Mouse (Mus musculus) left cerebral cortex, adult 18-20 months (tissue): ENCODE data around the gene Tchhl1. TPM values are rescaled to one million over a fixed set of nuclear protein-coding genes. Genes with fewer than 3 reads are reported as not detected.
"Not testable (repeated sequence)": the region's sequence is repeated elsewhere in the genome, so short reads cannot be mapped to it uniquely, and the experiment has no call there.

Source experiments
- DNase-seq, 2 experiments: peaks; one replicate each; pipeline ENCODE4 v3.0.0; 2021 to 2022; ENCODE audit warnings: low spot score in 2 of 2, mixed read lengths in 1 of 2
- long read RNA-seq, 2 experiments: library from polyadenylated mRNA; stranded (forward); transcript quantifications; one replicate each; pipeline ENCODE4 v2.0.0; 2021
- total RNA-seq, 2 experiments: library from RNA; stranded (reverse); gene quantifications; 2 replicates each; pipeline ENCODE4 v1.2.3; 2021

The Tchhl1 gene
- total RNA-seq, result not detected
- long read RNA-seq, experiment 1, result 0 reads
- long read RNA-seq, experiment 2, result 0 reads

- no peak for DNase-seq
Measured at GRCm38 (mm10) chr3:93468561-93468960, at the start of gene Tchhl1. Gene Tchhl1, plus strand, starts transcription at chr3:93468754.

GRCm38 (mm10) chr3:93431673-93432072, 36.9 kb upstream of the Tchhl1 start:
- no peak for DNase-seq

GRCm38 (mm10) chr3:93442030-93442429, 26.5 kb upstream of the Tchhl1 start, which contains the start of gene Tchh:
Gene Tchh, plus strand, starts transcription at chr3:93442330.
- DNase-seq, result no peak

GRCm38 (mm10) chr3:93443501-93444101, 25.0 kb upstream of the Tchhl1 start:
- peak; percentile 8 to 44 for DNase-seq

GRCm38 (mm10) chr3:93444343-93445164, 24.0 kb upstream of the Tchhl1 start:
- DNase-seq, result peak; percentile 63 to 78

GRCm38 (mm10) chr3:93445165-93445705, 23.3 kb upstream of the Tchhl1 start:
- peak; percentile 6 to 37 for DNase-seq

- DNase-seq, result peak; percentile 3 to 7
Measured at GRCm38 (mm10) chr3:93446128-93446755, 22.3 kb upstream of the Tchhl1 start.

- DNase-seq, result peak in 1 of 2 experiments; percentile 2
Measured at GRCm38 (mm10) chr3:93446756-93447137, 21.8 kb upstream of the Tchhl1 start.

- peak; percentile 59 to 70 for DNase-seq
Measured at GRCm38 (mm10) chr3:93447138-93447841, 21.3 kb upstream of the Tchhl1 start.

- no peak for DNase-seq
Measured at GRCm38 (mm10) chr3:93466556-93466955, 2.0 kb upstream of the Tchhl1 start.

GRCm38 (mm10) chr3:93467130-93467529, 1.4 kb upstream of the Tchhl1 start:
- DNase-seq, result no peak

- no peak for DNase-seq
Measured at GRCm38 (mm10) chr3:93469629-93470028, 1.1 kb downstream of the Tchhl1 start.

GRCm38 (mm10) chr3:93480053-93480452, 11.5 kb downstream of the Tchhl1 start:
- DNase-seq, result no peak

- no peak for DNase-seq
Measured at GRCm38 (mm10) chr3:93481982-93482616, 13.5 kb downstream of the Tchhl1 start.

GRCm38 (mm10) chr3:93485611-93486010, 17.1 kb downstream of the Tchhl1 start:
- no peak for DNase-seq

GRCm38 (mm10) chr3:93488541-93488940, 20.0 kb downstream of the Tchhl1 start:
- no peak for DNase-seq

GRCm38 (mm10) chr3:93492176-93492575, 23.6 kb downstream of the Tchhl1 start:
- no peak for DNase-seq

GRCm38 (mm10) chr3:93493992-93494391, 25.4 kb downstream of the Tchhl1 start:
- peak; percentile 51 to 53 for DNase-seq

- not testable (repeated sequence) for DNase-seq
Measured at GRCm38 (mm10) chr3:93494774-93495173, 26.2 kb downstream of the Tchhl1 start.

- no peak for DNase-seq
Measured at GRCm38 (mm10) chr3:93497131-93497530, 28.6 kb downstream of the Tchhl1 start.
